Mouse (Mus musculus): Measurements from ENCODE around the gene Tpp2.

DNA sequence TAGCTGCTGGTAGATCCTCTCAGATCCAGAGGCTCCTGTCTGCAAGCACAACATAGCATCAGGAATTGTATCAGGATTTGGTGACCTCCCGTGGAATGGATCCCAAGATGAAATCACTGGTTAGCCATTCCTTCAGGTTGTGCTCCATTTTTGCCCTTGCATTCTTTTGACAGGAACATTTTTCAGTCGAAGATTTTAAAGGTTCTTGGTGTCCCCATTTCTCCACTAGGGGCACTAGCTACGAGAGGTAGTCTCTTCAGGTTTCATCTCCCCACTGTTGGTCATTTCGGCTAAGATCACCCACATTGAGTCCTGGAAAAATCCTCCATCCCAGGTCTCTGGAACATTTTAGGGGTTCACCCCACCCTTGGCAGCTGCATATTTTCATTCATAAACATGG, 33.3 kb downstream of the Tpp2 start:
- no peak for TF ChIP-seq FLI1 (IDR thresholded peaks at IDR 0.05; ENCODE audit: low read length)
- no peak for TF ChIP-seq GATA1 (IDR thresholded peaks at IDR 0.05; ENCODE audit: borderline replicate concordance, low read length)

Measured in megakaryocyte, embryonic 14.5 days (primary cell).